Mouse (Mus musculus) erythroblast, embryonic 14.5 days (primary cell): Measurements from ENCODE around the gene Agap1.

Source experiments
- GATA1 ChIP-seq: IDR thresholded peaks from 2 replicates; pipeline ENCODE4 v1.6.1; 2012; ENCODE audit warnings: low read length, inconsistent platforms, mixed read lengths
- TAL1 ChIP-seq: IDR thresholded peaks from 3 replicates; pipeline ENCODE4 v1.6.1; 2012; ENCODE audit warnings: low read length, inconsistent platforms, mixed read lengths

DNA sequence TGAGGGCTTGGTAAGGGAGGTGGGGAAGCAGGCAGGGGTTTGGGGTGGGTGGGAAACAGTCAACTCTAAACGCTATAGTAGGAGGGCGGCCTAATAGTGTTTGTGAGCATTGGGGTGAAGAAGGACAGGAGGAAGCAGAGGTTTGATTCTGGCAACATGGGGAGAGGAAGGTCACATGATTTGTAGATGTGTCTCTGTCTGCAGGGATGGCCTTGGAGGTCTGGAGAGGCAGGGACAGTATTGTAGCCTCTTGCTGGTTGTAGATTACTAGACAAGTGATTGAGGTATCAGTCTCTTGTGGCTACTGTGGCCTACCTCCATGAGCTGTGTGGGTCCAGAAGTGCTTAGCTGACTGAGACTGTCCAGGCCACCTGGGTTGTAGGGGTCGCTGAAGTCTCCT is 13.5 kb downstream of the Agap1 start:
- TF ChIP-seq GATA1, result no peak
- no peak for TF ChIP-seq TAL1
